Mouse (Mus musculus): ENCODE results near the gene Tcea3. TPM values are rescaled to one million over a fixed set of nuclear protein-coding genes. Genes with fewer than 3 reads are reported as not detected.

The Tcea3 gene
- polyA plus RNA-seq, 1 experiment from 2014 or later, result 26.8 TPM

DNA sequence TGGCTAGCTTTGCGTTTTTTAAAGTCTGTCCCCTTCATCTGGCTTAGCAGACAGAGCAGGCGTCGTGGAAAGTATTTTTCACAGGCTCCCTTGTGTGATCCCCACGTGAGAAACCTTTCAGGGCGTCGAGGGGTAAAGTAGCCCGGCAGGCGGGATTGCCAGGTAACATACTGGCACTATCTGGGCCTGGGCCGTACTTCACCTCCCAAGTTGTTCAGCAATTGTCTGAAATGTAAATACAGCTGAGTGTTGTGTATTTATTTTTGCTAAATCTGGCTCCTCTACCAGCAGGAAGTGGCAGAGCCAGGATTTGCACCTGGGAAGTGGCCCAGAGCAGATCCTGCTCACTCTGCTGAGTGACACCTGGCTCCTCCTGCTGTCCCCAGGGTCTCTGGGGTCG is 30.5 kb upstream of the Tcea3 start:
- peak; percentile 49 for ATAC-seq
- peak overlapping the region; percentile 38 for H3K27ac ChIP-seq (ENCODE audit: low read length)
- peak; percentile 71 for DNase-seq (ENCODE audit: low spot score)
- H3K4me3 ChIP-seq (ENCODE audit: low read depth, low read length), result no peak overlapping the region
- no peaks in the 10 kb centered on the region for H3K27me3 ChIP-seq (replicated peaks; ENCODE audit: insufficient read depth, low read length)
- TF ChIP-seq CTCF (IDR thresholded peaks at IDR 0.05) (no peak), EP300 (IDR thresholded peaks at IDR 0.05) (peak; percentile 37; the same call in 1 of the 2 replicates)
- H3K9ac ChIP-seq (replicated peaks; ENCODE audit: low read depth), result no peak overlapping the region
- H3K9me3 ChIP-seq (ENCODE audit: low read length), result no peaks in the 10 kb centered on the region
- WGBS, result 27% methylated on average over 10 of the region's 10 CpGs
- peaks cover 11% of the 10 kb centered on the region for H3K4me1 ChIP-seq (ENCODE audit: insufficient read depth, low read depth, low read length)
- H3K36me3 ChIP-seq (ENCODE audit: insufficient read depth, low read length), result no peaks in the 10 kb centered on the region
- H3K4me2 ChIP-seq (replicated peaks; ENCODE audit: low read depth, low read length), result no peak overlapping the region

DNA sequence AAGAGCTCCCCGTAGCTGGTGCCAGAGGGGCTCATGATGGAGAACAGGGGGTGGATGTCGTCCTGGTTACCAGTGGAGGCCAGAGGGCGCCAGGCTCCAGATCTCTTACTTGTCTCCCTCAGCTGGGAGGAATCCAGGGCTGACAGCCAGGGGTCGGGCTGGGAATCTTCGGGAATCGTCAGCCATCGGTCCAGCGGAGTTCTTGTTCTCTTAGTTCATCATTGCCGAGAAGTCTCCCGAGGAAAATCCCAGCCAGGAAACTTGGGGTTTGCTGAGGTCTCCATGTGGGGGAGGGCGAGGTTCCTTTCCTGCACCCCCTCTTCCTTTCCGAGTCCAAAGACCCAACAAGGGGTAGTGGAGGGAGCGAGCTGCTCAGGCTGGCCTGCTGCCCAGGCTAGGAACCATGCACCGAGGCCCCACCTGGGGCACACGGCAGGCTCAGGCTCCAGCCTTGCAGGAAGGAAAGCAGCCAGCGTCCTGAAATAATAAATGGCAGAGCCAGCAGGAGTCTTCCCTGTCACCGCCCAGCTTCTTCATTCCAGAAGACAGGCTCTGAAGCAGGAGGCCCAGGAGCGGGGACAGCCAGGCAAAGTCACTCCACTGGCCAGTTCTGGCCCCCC is 28.8 kb upstream of the Tcea3 start:
- TF ChIP-seq EP300 (IDR thresholded peaks at IDR 0.05) (no peak), CTCF (IDR thresholded peaks at IDR 0.05) (peak; percentile 55)
- H3K9ac ChIP-seq (replicated peaks; ENCODE audit: low read depth), result no peak overlapping the region
- peak; percentile 61 for DNase-seq (ENCODE audit: low spot score)
- H3K4me2 ChIP-seq (replicated peaks; ENCODE audit: low read depth, low read length), result peak overlapping the region; percentile 32; the same call in 1 of the 2 replicates
- H3K9me3 ChIP-seq (ENCODE audit: low read length), result no peaks in the 10 kb centered on the region
- H3K4me1 ChIP-seq (ENCODE audit: insufficient read depth, low read depth, low read length), result peaks cover 11% of the 10 kb centered on the region
- peak overlapping the region; percentile 38; the same call in 1 of the 2 replicates for H3K27ac ChIP-seq (ENCODE audit: low read length)
- H3K27me3 ChIP-seq (replicated peaks; ENCODE audit: insufficient read depth, low read length), result no peaks in the 10 kb centered on the region
- whole genome bisulfite sequencing, result 10% methylated on average over 18 of the region's 18 CpGs
- no peaks in the 10 kb centered on the region for H3K36me3 ChIP-seq (ENCODE audit: insufficient read depth, low read length)
- H3K4me3 ChIP-seq (ENCODE audit: low read depth, low read length), result no peak overlapping the region
- peak; percentile 34 for ATAC-seq

DNA sequence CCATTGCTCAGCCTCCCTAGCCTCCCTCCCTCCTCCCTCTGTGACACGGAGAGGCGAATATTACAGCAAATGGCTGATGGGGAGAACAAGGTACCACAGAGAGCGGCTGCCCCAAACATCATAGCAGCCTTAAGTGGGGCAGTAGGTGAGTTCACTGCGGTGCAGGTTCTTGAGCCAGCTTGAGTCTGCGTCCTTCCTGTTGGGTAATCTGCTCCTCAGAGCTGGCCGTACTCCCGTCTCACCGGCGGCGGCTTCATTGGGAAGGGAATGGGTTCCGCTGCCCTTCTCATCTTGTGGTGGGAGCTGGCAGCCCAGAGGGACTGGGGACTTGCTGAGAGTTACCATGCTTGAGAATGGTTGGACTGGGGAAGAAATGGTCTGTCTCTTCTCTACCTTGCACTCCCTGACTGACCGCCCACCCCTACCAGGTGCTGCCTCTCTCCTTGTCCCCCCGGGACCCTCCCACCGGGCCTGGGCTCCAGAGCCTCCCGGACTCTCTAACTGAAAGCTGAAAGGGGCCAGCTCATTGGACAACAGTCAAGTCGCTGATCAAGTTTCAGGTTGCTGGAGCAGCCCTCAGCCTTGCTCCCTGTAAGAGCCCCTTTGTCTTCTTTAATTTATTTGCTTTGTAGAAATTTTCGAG is 27.3 kb upstream of the Tcea3 start:
- no peaks in the 10 kb centered on the region for H3K27me3 ChIP-seq (replicated peaks; ENCODE audit: insufficient read depth, low read length)
- TF ChIP-seq CTCF (IDR thresholded peaks at IDR 0.05) (no peak), EP300 (IDR thresholded peaks at IDR 0.05) (no peak)
- H3K36me3 ChIP-seq (ENCODE audit: insufficient read depth, low read length), result no peaks in the 10 kb centered on the region
- peak; percentile 70 for ATAC-seq
- H3K27ac ChIP-seq (ENCODE audit: low read length), result peak overlapping the region; percentile 64
- 0 out of 2 replicates have a peak overlapping the region, but pooled peaks have one; percentile 5 for H3K9ac ChIP-seq (replicated peaks; ENCODE audit: low read depth)
- WGBS, result 18% methylated on average over 17 of the region's 17 CpGs
- no peak overlapping the region for H3K4me3 ChIP-seq (ENCODE audit: low read depth, low read length)
- DNase-seq (ENCODE audit: low spot score), result peak; percentile 73
- peak overlapping the region; percentile 33; the same call in 1 of the 2 replicates for H3K4me2 ChIP-seq (replicated peaks; ENCODE audit: low read depth, low read length)
- H3K9me3 ChIP-seq (ENCODE audit: low read length), result no peaks in the 10 kb centered on the region
- H3K4me1 ChIP-seq (ENCODE audit: insufficient read depth, low read depth, low read length), result peaks cover 11% of the 10 kb centered on the region

DNA sequence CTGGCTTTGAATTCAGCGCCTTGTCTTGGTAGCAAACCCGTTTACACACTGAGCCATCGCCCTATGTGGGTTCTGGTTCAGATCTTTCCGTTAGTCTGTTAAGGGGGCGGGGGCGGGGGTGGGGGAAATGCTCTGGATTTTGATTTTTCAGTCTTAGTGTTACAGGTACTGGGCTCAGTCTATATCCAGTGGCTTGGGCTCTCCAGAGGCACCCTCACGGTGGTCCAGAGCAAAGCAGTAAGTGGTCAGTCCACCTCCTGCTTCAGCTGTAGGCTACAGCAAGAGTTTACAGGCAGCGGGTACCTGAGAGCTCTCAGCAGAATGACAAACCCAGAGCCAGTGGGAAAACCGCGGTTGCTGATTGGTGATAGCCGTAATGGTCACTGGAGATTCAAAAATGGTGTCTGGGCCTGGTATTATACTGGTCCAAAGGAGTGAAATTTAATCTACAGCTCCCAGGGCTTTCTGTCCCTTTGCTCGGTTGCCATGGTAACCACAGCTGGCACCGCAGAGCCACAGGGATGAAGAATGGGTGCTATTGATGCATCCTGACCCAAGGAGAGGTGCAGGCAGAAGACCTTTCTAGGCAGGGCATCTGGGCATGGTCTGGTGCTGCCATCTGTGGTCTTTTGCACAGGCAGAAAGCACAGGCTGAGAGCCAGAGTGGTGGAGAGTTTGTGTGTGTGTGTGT is 23.8 kb upstream of the Tcea3 start:
- Histone ChIP-seq H3K4me2 (replicated peaks; ENCODE audit: low read depth, low read length) (no peak overlapping the region), H3K4me3 (ENCODE audit: low read depth, low read length) (no peak overlapping the region), H3K27ac (ENCODE audit: low read length) (no peak overlapping the region), H3K27me3 (replicated peaks; ENCODE audit: insufficient read depth, low read length) (no peaks in the 10 kb centered on the region), H3K9ac (replicated peaks; ENCODE audit: low read depth) (no peak overlapping the region), H3K9me3 (ENCODE audit: low read length) (no peaks in the 10 kb centered on the region), H3K36me3 (ENCODE audit: insufficient read depth, low read length) (no peaks in the 10 kb centered on the region), H3K4me1 (ENCODE audit: insufficient read depth, low read depth, low read length) (0 out of 2 replicates have a peak, but pooled peaks cover 3% of the 10 kb centered on the region)
- DNase-seq (ENCODE audit: low spot score), result no peak
- TF ChIP-seq EP300 (IDR thresholded peaks at IDR 0.05) (no peak), CTCF (IDR thresholded peaks at IDR 0.05) (peak; percentile 14; the same call in 1 of the 2 replicates)
- no peak for ATAC-seq
- WGBS, result 62% methylated on average over 13 of the region's 13 CpGs

DNA sequence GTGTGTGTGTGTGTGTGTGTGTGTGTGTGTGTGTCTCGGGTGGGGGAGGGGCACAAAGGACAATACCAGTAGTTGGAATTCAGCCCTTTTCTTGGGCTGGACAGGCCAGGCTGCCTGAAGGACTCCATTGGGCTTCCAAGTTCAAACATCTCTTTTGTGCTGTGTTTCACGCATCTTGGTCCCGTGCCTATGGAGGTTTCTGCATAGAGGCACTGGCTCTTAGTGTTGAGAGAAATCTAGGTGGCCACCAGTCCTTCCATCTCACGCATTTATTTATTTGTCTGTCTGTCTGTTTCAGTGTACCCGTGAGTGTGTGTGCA is 23.3 kb upstream of the Tcea3 start:
- 47% methylated on average over 5 of the region's 5 CpGs for WGBS
- Histone ChIP-seq H3K36me3 (ENCODE audit: insufficient read depth, low read length) (no peaks in the 10 kb centered on the region), H3K9ac (replicated peaks; ENCODE audit: low read depth) (no peak overlapping the region), H3K4me1 (ENCODE audit: insufficient read depth, low read depth, low read length) (no peaks in the 10 kb centered on the region), H3K4me2 (replicated peaks; ENCODE audit: low read depth, low read length) (no peak overlapping the region), H3K4me3 (ENCODE audit: low read depth, low read length) (no peak overlapping the region), H3K9me3 (ENCODE audit: low read length) (no peaks in the 10 kb centered on the region), H3K27ac (ENCODE audit: low read length) (no peak overlapping the region), H3K27me3 (replicated peaks; ENCODE audit: insufficient read depth, low read length) (no peaks in the 10 kb centered on the region)
- TF ChIP-seq CTCF (IDR thresholded peaks at IDR 0.05), result no peak
- no peak for TF ChIP-seq EP300 (IDR thresholded peaks at IDR 0.05)
- DNase-seq (ENCODE audit: low spot score) (no peak), ATAC-seq (no peak)

DNA sequence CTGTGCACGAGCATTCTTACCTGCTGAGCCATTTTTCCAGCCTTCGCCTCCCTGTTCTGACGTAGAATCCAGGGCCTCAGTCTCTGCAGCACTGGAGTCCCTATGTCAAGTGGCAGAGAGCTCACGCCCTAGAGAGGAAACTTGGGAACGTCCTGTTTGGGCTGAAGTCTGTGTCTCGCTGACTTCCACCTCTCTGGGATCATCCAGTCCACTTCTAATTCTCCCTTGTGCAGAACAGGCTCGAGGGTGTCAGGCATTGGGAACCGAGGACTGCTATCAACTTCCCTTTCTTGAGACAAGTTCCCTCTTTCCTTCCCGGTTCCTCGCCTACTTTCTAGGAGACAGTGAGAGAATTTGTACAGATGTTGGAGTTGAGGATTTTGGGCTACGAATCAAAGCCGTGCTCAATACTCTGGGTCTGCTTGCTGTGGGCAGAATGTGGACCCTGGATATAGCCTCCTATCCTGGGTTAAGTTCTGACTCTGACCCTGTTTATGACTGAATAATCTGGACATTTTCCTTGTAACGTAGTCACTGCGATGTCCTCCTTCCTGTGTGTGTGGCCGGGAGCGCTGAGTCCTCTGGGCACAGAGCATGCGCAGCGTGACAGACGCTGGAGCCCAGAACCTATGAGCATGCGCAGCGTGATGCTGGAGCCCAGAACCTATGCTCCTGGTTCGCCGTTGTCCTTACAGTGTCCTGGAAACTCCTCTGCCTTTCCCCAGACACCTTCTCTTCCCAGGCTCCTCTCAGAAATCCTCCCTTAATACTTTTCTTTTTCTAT is 22.7 kb upstream of the Tcea3 start:
- no peaks in the 10 kb centered on the region for H3K9me3 ChIP-seq (ENCODE audit: low read length)
- H3K27ac ChIP-seq (ENCODE audit: low read length), result no peak overlapping the region
- no peak overlapping the region for H3K4me3 ChIP-seq (ENCODE audit: low read depth, low read length)
- DNase-seq (ENCODE audit: low spot score), result no peak
- no peaks in the 10 kb centered on the region for H3K36me3 ChIP-seq (ENCODE audit: insufficient read depth, low read length)
- no peaks in the 10 kb centered on the region for H3K27me3 ChIP-seq (replicated peaks; ENCODE audit: insufficient read depth, low read length)
- no peaks in the 10 kb centered on the region for H3K4me1 ChIP-seq (ENCODE audit: insufficient read depth, low read depth, low read length)
- no peak overlapping the region for H3K4me2 ChIP-seq (replicated peaks; ENCODE audit: low read depth, low read length)
- WGBS, result 62% methylated on average over 23 of the region's 23 CpGs
- no peak for TF ChIP-seq CTCF (IDR thresholded peaks at IDR 0.05)
- no peak for TF ChIP-seq EP300 (IDR thresholded peaks at IDR 0.05)
- ATAC-seq, result no peak
- H3K9ac ChIP-seq (replicated peaks; ENCODE audit: low read depth), result no peak overlapping the region

Data from lung, postnatal 0 days (tissue).